Mouse (Mus musculus) frontal cortex, adult 2 months (tissue): ENCODE data around the gene Ccdc138. TPM values are rescaled to one million over a fixed set of nuclear protein-coding genes. Genes with fewer than 3 reads are reported as not detected.

Experiments
- polyA plus RNA-seq: library from polyadenylated mRNA; depleted of rRNA; stranded (reverse); fragments of >200 nt; gene quantifications from 2 replicates; pipeline ENCODE4 v1.2.3, GENCODE M21; 2012; rRNA removed

The Ccdc138 gene
- polyA plus RNA-seq, 1 experiment: 3.5 TPM

Other genes with a start within 250 kb of the Ccdc138 start
- gene Gcc2, start 242.5 kb upstream of the Ccdc138 start, polyA plus RNA-seq: 60.3 and 61.4 TPM in 2 replicates
- 18.8 and 20.3 TPM in 2 replicates for gene Lims1, start 174.5 kb upstream of the Ccdc138 start, polyA plus RNA-seq
- gene Ranbp2, start 51.0 kb upstream of the Ccdc138 start, polyA plus RNA-seq: 17.5 and 18.7 TPM in 2 replicates
- gene Edar, start 177.7 kb downstream of the Ccdc138 start, polyA plus RNA-seq: 0.66 and 0.84 TPM in 2 replicates
- gene Gm17542, start 220.3 kb downstream of the Ccdc138 start, polyA plus RNA-seq: not detected in 2 replicates